Mouse (Mus musculus): ENCODE measurements around the gene Sh3bgrl2. TPM values are rescaled to one million over a fixed set of nuclear protein-coding genes. Genes with fewer than 3 reads are reported as not detected.
A peak's percentile ranks its signal among the peaks of the same experiment; 100 is the strongest.

Gene Sh3bgrl2
- total RNA-seq, 2 experiments from 2014 or later, result 3.0 TPM

DNA sequence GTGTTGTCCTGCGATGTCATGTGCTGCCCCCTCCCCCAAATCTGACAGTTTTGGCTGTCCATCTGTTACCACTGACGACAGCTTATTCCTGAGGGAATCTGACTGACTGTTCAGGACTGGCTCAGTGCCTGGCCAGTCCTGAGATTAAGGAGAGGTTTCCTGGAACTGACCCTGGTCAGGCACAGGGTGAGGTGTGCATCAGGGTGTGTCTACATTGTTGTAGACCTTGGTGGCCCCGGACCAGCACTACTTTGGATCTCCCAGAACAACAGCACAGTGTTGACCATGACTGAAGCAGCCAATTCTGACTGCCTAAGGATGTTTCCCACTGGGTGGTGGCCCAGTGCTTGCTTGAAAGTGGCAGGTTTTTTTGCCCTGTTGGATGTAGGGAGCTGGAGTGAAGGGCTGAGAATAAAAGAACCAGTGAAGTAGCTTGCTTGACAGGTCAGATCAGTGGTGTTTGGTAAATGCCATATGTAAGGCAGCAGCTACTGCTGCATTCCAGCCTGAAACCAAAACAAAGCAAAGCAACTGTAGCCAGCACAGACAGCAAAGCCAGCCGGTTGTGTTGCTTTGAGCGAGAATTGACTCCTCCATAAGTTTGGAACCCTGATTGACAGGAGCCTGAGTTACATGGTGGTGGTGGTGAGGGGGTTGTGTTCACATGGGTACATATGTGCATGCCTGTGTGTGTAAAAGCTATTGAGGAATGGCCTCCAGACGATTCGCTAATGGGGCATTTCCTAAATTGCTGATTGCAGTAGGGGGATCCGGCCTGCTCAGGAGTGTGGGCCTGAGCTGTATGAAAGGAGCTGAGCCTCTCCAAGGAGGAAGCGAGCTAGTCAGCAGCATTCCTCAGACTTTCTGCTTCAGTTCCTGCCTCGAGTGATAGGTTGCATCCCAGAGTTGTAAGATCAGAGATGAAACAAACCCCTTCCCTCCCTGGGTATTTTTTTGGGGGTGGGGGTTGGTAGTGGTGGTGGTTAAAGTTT, 8.9 kb downstream of the Sh3bgrl2 start:
- DNase-seq (ENCODE audit: low spot score in 2 of 2), result no peak

DNA sequence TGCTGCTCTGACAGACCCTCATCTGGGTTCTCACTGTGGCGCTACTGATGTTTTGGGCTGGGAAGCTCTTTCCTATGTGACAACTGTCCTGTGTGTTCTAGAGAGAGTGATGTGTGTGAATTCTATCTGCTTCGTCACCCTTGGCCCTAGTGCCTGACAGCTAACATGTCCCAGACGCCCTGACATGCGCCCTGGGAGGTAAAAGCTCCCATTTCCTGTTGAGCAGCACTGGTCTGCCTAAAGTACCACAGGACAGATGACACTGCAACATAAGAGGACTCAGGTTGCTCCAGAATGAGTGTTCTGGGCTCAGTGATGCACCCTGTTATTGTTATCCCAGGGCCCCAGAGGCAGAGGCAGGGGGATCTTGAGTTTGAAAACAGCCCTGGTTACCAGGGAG, 12.5 kb downstream of the Sh3bgrl2 start:
- DNase-seq (ENCODE audit: low spot score in 2 of 2), result no peak

DNA sequence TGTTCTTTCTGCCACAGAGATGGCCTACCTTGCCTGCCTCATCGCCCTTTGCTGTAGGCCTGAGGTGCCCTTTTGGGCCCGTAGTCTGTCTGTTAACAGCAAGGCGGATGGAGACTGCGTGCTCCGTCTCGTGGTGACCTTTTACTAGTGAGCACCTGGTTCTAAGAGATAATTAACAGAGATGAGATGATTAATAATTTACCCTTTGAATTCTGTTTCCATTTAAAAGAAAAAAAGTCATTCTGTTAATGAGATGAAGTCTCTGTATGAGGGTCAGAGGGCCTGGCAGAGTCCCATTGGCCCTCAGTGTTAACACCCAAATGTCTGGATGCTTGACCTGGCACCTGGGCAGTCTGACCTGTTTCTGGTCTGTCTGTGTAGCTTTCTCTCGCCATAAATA, 14.8 kb downstream of the Sh3bgrl2 start:
- no peak for DNase-seq (ENCODE audit: low spot score in 2 of 2)

DNA sequence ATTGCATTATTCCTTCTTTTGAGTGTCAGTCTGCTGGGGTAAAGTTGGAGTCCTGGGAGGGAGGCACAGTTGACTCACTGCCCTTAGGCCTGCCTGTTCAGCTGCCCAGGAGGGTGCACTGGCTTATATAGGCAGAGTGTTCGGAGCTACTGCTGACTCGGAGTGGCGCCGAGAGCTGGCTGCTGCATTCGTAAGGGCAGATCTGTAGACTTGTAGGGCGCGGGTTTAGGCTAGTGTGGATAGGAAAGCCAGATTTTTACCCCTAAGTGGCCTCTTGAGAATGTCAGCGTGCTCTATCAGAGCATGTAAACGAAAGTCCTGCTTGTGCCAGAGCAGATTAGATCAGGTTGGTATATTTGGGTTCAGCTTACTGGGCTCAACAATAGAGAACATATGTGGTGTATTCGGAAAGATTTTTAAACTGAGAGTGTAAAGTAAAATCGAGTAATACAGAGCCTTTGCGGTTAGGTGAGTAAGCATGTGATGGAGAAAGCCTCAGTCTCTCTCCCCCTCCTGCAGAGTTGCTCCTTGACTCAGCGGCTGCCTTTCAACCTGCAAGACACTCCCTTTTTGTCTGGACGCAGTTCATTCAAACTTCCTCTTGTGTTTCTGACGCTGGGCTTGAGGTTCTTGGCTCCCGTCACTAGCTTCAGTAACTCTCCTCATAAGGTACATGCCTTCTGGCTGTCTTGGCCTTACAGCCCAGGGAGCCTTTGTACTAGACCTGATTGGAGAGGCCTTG, 15.9 kb downstream of the Sh3bgrl2 start:
- no peak for DNase-seq (ENCODE audit: low spot score in 2 of 2)

DNA sequence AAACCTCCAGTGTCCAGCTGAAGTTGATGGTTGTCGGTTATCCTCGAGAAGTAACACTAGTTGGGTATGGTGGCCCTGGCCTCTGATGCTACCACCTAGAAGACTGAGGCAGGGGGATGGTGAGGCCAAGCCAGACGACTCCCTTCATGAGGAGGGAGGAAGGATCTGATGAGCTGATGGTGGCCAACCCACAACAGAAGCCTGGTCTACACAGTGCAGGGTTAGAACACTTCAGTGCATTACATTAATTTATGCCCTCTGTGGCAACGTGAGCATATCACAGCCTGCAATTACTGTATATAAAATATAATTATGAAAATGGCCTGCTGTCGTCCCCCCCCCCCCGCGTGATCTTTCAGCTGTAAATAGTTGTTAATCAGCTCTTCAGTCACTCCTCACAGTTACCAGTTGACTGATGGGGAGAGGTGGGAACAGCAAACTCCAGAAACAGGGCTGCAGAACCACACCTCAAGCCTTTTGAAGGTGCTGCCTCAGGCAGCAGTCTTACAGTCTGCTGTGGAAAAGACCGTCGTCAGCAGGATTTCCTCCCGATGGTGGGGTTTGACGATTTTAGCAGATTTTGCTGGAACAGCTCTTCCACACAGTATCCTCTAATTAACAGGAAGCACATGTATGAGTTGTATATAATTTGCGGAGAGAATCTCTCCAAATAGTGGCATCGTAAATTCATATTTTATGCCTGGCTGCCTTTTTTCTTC, 17.0 kb downstream of the Sh3bgrl2 start:
- DNase-seq (ENCODE audit: low spot score in 2 of 2), result no peak

DNA sequence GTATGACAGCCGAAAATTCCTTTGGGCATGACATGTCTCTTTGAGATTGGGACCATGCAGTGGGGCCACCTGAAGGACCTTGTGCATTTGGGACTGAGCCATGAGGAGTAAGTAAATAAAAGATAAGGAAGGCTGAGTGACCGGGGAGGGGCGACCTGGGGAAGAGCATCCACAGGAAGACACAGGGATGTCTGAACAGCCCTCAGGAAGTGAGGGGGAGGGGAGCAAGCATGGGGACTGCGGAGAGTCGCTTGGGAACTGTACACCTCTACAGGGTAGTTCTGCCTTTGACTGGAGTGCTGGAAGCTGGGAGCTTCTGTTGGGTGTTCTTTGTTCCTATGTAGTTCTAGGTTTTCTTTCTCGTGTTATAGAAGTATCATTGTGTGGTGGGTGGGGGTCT, 18.0 kb downstream of the Sh3bgrl2 start:
- no peak for DNase-seq (ENCODE audit: low spot score in 2 of 2)

DNA sequence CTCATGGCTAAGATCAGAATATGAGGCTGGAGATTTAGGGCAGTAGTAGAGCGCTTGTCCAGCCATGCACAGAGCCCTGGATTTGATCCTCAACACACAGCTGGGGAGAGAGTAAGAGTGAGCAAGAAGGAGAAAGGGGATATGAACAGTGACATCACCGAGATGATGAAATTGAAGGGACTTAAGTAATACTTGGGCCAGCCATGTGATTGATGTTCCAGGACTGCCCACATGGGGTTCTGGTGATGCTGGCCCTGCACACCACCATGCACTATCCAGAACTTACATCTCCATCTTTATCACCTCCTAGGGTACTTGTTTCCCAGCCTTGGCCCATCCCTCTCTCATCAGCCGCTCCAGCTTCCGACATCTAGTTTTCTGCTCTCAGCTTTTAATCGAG, 20.0 kb downstream of the Sh3bgrl2 start:
- no peak for DNase-seq (ENCODE audit: low spot score in 2 of 2)

DNA sequence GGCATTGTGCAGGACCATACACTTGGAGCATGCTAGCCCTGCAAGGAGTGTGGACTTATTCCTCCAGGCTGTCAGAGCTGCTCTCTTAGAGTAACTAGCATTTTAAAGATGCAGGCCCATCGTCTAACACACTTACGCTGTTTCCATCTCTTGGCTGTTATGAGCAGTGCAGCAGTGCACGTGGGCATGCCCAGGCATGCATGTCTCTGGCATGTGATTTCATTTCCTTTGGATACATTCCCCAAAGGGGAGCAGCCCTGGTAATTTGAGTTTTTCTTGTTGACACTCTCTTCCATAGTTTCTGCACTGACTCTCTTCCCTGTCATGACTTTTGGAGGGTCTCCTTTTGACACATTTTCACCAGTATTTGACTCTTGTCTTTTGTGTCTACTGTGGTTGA, 20.8 kb downstream of the Sh3bgrl2 start:
- DNase-seq (ENCODE audit: low spot score in 2 of 2), result no peak

DNA sequence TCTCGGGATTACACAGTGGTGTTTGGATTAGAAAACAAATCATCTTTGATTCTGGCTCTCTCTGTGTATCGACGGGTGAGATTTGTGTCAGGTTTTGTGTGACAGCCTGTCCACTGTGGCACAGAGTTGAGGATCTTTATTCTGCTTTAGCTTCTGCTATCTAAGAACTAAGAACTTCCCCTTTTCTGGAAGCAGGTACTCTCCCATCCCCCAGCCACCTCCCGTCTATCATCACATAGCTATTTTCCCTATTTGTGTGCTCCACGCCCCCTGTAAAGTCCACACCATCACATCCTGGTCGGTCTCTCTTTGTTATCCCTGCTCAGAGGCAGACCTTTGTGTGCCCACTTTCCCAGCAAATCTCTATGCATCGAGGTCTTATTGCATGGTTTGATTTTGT, 21.8 kb downstream of the Sh3bgrl2 start:
- no peak for DNase-seq (ENCODE audit: low spot score in 2 of 2)

DNA sequence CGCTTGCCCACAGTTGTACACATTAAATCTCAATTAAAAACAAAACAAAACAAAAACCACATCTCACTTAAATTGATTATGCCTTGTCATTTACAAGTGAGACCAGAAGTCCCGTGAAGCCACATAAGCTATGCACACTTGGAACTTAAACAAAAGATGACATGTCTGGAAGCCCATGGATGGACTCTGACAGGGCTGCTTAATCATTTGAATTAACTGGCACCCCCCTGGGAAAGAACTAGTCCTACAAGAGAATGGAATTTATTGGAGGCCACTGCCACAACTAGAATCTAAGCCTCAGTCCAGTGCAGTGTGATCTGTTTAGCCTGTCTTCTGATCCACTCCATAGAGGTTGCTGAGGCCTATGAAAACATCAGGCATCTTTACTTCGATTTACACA, 23.2 kb downstream of the Sh3bgrl2 start:
- no peak for DNase-seq (ENCODE audit: low spot score in 2 of 2)

DNA sequence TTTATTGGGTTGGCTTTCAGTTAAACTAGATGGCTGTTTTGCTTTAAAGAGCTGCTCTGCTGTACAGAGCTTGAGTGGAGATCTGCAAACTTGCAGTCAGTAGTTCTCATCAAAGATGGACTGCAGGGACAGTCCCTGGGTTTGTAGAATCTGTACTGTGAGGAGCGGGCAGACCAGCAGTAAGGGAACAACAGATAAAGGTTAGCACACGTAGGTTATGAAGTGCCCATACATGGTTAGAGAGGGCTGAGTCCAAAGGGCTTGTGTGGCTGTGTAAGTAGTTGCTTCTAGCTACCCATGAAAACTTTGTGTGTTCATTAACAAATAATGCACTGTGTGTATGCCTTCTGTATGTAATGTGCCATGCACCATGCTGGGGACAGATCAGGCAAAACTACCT, 24.2 kb downstream of the Sh3bgrl2 start:
- no peak for DNase-seq (ENCODE audit: low spot score in 2 of 2)

DNA sequence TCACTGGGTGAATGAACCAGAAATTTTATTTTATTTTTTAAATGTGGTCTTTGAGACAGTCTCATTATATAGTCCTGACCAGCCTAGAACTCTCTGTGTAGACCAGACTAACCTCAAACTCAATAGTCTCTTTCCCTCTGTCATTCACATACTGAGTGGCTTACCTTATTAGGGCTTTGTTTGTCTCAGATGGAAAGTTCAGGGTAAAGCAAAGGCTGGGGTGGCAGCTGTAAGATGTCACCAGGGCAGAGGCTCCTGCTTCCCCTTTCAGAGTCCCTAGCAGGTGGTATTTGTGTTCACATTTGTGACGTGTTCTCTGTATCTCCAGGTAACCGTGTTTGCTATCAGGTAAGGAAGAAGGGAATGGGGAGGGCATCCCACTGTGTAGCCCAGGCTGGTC, 24.7 kb downstream of the Sh3bgrl2 start:
- DNase-seq (ENCODE audit: low spot score in 2 of 2), result no peak

DNA sequence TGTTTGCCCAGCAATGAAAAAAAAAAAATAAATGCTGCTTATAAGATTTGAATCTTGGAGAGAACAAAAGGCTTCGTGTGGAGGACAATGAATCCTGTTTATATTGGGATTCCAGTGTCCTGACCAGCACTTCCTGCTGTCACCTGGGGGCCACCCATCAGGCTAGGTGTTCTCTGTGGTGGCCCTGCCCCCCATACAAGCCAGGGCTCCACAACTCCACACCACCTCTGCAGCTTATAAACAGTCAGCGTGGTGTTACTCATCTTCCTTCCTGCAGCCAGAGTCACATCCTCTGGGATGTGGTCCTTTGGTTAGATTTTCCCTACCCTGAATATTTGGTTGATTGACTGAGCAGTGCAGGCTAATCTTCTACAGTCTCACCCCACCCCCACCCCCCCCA, 25.5 kb downstream of the Sh3bgrl2 start:
- DNase-seq (ENCODE audit: low spot score in 2 of 2), result no peak

DNA sequence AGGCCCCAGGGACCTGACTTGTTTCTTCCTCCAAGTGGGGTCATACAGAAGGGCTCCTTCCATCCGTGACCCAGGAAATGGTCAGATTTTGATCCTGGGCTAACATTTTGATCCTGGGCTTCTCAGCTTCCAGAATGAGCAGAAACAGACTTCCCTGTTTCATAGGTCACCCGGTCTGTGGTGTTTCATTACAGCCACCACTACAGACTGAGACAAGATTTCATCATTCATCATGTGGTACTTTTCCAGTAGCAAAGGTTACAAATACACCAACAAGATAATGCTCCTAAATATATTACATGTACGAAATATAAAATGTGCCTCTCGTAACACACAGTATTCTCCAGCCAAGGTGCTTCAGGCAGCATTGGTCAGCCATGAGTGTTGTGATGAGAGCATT, 27.3 kb downstream of the Sh3bgrl2 start:
- DNase-seq (ENCODE audit: low spot score in 2 of 2), result no peak

DNA sequence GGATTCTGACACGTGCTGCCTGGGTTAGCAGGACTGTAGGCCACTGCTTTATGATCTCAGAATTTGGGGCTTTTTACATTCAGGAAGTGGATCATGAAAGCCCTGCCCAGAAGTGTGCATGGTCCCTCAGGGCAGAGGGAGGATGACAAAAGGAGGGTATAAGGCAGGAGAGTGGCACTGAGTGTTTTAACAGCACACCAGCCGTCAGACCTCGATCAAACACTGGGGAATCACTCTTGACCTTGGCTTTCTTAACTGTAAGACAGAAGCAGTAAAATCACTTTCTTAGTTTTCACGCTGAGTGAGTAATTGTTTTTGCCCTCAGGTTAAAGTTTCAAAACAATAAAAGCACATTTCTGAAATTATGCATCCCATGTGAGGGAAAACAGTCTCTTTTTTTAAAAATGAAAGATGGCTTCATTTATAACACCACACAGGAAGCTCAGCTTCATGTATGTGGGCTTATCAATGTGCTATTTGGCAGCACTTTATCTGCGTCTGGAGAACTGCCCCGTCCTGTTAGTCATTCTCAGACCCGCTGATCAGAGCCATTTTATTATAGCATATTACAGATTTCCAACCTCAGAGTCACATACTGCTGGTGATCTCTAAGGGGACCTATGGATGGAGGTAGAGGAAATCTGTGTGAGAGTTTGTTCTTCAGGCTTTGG, 28.0 kb downstream of the Sh3bgrl2 start:
- no peak for DNase-seq (ENCODE audit: low spot score in 2 of 2)

DNA sequence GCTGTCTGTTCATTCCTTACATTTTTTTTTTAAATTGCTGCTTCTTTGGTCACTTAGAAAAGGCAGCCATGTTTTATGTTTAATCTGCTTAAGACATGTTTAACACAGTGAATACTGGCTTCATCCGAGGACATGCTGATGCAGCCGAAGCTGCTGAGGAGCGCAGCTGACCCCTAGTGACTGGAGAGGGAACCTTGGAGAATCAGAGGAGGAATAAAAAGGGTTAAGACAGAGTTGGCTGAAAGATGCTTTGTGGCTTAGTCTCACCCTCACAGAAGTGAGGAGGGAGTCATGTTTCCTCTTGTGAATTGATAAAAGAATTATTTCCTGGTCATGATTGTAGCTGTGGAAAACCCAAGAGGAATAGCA, 28.5 kb downstream of the Sh3bgrl2 start:
- peak in 1 of 2 experiments; percentile 23 for DNase-seq (ENCODE audit: low spot score in 2 of 2)

DNA sequence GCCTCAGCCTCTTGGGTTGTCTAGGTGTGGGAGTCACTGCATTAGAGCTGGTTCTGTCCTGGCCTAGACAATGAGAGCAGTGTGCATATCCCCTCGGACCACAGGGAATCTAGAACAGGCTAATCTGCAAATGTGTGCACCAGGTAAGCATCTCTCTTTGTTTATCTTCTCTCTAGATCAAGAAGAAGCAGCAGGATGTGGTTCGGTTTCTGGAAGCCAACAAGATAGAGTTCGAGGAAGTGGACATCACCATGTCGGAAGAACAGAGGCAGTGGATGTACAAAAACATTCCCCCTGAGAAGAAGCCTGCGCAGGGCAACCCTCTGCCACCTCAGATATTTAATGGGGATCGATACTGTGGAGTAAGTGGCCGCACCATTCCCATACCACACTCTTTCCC, 29.1 kb downstream of the Sh3bgrl2 start:
- no peak for DNase-seq (ENCODE audit: low spot score in 2 of 2)

DNA sequence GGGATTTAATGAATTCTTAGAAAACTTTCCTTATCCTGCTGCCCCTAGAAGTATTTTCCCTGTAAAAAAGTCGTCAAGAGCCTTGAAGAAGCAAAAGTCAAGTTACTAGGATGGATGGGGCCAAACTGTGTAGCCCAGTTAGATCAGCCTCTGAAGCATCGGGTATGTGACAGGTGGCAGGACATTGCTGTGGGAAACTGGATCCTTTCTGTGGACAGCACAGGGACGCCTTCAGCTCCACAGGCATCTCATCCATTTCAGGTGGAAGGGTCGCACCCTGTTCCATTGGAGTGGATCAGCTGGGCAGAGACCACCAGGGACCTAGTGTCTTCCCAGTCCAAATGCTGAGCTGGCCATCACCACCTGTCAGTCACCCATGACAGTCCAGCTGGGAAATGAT, 30.9 kb downstream of the Sh3bgrl2 start:
- no peak for DNase-seq (ENCODE audit: low spot score in 2 of 2)

DNA sequence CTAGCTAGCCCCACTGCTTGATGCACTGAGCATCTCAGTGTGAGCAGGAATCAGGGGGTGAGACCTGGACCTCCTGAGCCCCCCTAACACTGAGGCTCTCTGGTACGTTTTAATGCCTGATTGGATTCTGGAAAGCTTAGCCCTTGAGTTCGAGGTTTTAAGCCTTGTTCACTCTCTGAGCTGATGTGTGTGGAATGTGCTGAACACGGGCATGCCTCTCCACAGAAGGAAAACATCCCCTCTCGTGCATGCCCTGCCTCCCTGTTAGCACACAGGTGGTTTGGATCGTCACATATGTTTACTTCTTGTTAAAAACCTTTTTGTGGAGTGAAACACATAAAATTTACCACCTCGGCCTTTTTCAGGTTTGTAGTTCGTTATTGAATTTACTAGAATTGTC, 34.6 kb downstream of the Sh3bgrl2 start:
- DNase-seq (ENCODE audit: low spot score in 2 of 2), result no peak

DNA sequence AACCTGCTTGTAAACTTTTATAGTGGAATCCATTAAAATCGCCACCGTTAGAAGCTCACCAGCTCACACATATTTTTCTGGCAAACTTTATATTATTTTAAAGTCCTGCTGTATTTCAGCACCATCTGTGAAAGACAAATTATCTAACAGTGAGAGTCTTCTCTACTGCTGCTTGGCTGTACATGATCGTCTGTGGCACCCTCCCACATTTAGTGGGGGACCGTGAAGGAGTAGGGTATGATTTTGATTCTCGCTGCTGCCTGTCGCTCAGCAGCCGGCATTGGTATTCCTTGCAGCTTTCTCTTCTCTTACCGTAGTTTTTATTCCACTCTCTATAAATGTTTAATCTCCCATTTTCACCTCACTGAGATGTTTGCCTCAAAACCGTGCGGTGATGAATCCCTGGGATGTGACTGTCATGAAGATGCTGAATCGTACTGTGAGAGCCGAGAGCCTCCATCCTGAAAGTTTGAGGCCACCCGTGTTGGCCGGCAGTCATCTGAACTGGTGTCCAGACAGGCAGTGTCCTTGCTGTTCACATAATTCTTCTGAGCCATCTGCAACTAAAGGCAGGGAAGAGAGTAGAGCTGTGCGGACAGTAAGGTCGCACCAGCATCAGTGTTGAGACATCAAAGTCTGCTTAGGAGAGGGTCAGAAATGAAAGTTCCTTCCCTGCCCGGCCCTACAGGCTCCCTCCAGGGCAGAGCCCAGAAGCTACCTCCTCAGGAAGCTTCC, 38.4 kb downstream of the Sh3bgrl2 start:
- no peak for DNase-seq (ENCODE audit: low spot score in 2 of 2)

DNA sequence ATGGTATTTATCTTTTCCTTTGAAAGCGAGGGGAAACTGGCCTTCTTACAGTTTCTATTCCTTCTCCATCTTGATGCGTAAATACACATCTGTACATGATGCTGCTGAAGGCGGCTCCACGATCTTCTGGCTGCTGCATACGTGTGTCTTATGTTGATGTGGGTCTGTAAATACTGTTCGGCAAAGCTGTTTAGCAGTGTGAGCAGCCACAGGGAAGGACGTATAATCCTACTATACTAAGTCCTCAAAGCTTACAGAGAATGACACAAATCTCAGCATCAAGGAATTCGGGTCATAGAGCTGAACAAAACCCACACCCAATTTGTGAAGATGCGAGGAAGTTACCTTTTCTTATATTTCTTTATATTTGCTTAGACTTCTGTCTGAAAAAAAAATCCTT, 39.0 kb downstream of the Sh3bgrl2 start:
- DNase-seq (ENCODE audit: low spot score in 2 of 2), result no peak

Measured in gastrocnemius, postnatal 4 days (tissue).